Mouse (Mus musculus) frontal cortex, adult 2 months (tissue): ENCODE measurements around the gene Egr2. TPM values are rescaled to one million over a fixed set of nuclear protein-coding genes. Genes with fewer than 3 reads are reported as not detected.

ENCODE experiments used
- DNase-seq, 2 experiments: peaks; one replicate each; pipeline ENCODE4 v3.0.0; 2022; ENCODE audit warnings: low spot score in 1 of 2; ENCODE audit errors: extremely low spot score in 1 of 2
- polyA plus RNA-seq: library from polyadenylated mRNA; depleted of rRNA; stranded (reverse); fragments of >200 nt; gene quantifications from 2 replicates; pipeline ENCODE4 v1.2.3, GENCODE M21; 2012

Egr2 gene
- polyA plus RNA-seq, 1 experiment, result 4.1 TPM

- no peak for DNase-seq
Measured at GRCm38 (mm10) chr10:67538106-67538505, 2.8 kb downstream of the Egr2 start.

- no peak for DNase-seq
Measured at GRCm38 (mm10) chr10:67538585-67539400, 3.5 kb downstream of the Egr2 start.

- DNase-seq, result no peak
Measured at GRCm38 (mm10) chr10:67539401-67539730, 4.1 kb downstream of the Egr2 start.

GRCm38 (mm10) chr10:67540591-67540990, 5.3 kb downstream of the Egr2 start:
- no peak for DNase-seq

GRCm38 (mm10) chr10:67547850-67548260, 12.6 kb downstream of the Egr2 start:
- no peak for DNase-seq

GRCm38 (mm10) chr10:67548261-67548854, 13.1 kb downstream of the Egr2 start:
- no peak for DNase-seq

GRCm38 (mm10) chr10:67548877-67549731, 13.8 kb downstream of the Egr2 start, which contains the start of gene Ado:
TSS of gene Ado (minus strand) at chr10:67548955.
- DNase-seq, result peak; percentile 84 to 95

GRCm38 (mm10) chr10:67558053-67558452, 22.8 kb downstream of the Egr2 start:
- DNase-seq, result no peak

GRCm38 (mm10) chr10:67559765-67560394, 24.6 kb downstream of the Egr2 start:
- no peak for DNase-seq

GRCm38 (mm10) chr10:67561185-67561584, 25.9 kb downstream of the Egr2 start:
- no peak for DNase-seq

- DNase-seq, result no peak
Measured at GRCm38 (mm10) chr10:67564509-67564908, 29.2 kb downstream of the Egr2 start.

- DNase-seq, result no peak
Measured at GRCm38 (mm10) chr10:67566104-67566503, 30.8 kb downstream of the Egr2 start.

GRCm38 (mm10) chr10:67569539-67569938, 34.3 kb downstream of the Egr2 start:
- DNase-seq, result no peak

GRCm38 (mm10) chr10:67571443-67571842, 36.2 kb downstream of the Egr2 start:
- DNase-seq, result no peak

- DNase-seq, result no peak
Measured at GRCm38 (mm10) chr10:67573310-67573709, 38.0 kb downstream of the Egr2 start.

- DNase-seq, result no peak
Measured at GRCm38 (mm10) chr10:67579830-67580229, 44.6 kb downstream of the Egr2 start.

- DNase-seq, result no peak
Measured at GRCm38 (mm10) chr10:67581698-67582285, 46.5 kb downstream of the Egr2 start.

GRCm38 (mm10) chr10:67585873-67586610, 50.8 kb downstream of the Egr2 start:
- DNase-seq, result no peak
